Mouse (Mus musculus): Measurements from ENCODE around the gene Tsfm.

Gene Tsfm

GRCm38 (mm10) chr10:126962271-126962965 lies 68.2 kb downstream of the Tsfm start:
- DNase-seq (ENCODE audit: low read depth, low spot score) = peak; percentile 70

GRCm38 (mm10) chr10:126961757-126962156 lies 68.9 kb downstream of the Tsfm start:
- DNase-seq (ENCODE audit: low read depth, low spot score) = no peak

All from mesoderm, embryonic 11.5 days (tissue).